Mouse (Mus musculus): ENCODE results near the gene Slc39a5. TPM values are rescaled to one million over a fixed set of nuclear protein-coding genes. Genes with fewer than 3 reads are reported as not detected.

Gene Slc39a5
- polyA plus RNA-seq, 1 experiment, result 0.53 TPM

DNA sequence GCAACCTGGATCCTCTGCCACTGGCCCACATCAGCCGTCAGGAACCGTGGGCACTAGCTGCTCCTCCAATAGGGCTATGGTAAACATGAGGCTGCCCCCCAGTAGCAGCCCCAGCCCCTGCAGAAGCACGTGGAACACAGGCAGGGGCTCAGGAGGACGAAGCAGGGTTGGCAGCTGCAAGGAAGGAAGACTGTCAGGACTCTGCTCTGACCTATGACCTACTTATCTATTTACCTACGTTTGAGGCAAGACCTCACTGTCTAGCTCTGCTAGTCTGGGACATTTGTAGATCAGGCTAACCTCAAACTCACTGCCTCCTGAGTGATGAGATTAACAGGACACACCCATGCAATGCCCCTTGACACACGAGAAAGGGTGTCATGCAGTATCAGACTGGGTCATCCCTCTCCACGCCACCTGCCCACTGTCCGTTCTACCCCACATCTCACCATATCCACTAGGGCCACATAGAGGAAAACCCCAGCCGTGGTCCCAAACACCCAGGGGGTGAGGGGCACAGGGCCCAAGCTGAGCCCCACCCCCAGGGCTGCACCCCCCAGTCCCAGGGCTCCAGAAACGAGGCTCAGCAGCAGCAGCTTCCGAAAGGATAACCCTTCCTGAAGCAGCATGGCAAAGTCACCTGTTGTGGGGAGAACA is 4.9 kb downstream of the Slc39a5 start:
- no peaks in the 10 kb centered on the region for H3K27me3 ChIP-seq (ENCODE audit: control insufficient read depth, insufficient read depth, low read length)
- TF ChIP-seq POLR2A (IDR thresholded peaks at IDR 0.05; ENCODE audit: control insufficient read depth, extremely low read depth, insufficient read depth, low read length, poor library complexity) (no peak), CTCF (IDR thresholded peaks at IDR 0.05; ENCODE audit: borderline replicate concordance, control insufficient read depth, extremely low read depth, insufficient read depth, low read length, poor library complexity) (no peak)
- peaks cover 18% of the 10 kb centered on the region for H3K36me3 ChIP-seq (ENCODE audit: control insufficient read depth, insufficient read depth, low read length)
- DNase-seq, result no peak
- 0 out of 2 replicates have a peak, but pooled peaks cover 2% of the 10 kb centered on the region for H3K4me1 ChIP-seq (replicated peaks; ENCODE audit: control insufficient read depth, insufficient read depth, low read length)
- no peak overlapping the region for H3K27ac ChIP-seq (ENCODE audit: control insufficient read depth, insufficient read depth, low read length)
- 88% methylated on average over 11 of the region's 11 CpGs for WGBS
- H3K4me3 ChIP-seq (ENCODE audit: control insufficient read depth, insufficient read depth, low read length), result no peak overlapping the region

DNA sequence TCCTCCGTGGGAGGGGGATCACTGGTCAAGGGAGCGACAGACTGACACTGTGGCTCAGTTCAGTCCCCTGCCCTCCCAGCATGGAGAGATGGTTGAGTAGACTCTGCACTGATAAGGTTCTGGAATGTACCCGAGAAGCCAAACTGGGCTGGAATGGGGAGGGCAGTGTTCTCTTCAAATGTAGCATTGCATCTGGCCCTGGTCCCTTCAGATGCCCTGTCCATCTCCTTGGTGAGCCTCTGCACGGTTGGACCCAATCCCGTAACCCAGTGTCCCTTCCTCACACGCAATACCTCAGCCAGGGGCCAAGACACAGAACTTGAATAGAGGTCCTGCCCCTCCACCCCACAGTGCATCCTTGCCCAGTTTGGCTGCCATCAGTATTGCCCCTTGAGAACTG is 9.2 kb downstream of the Slc39a5 start:
- no peaks in the 10 kb centered on the region for H3K4me1 ChIP-seq (replicated peaks; ENCODE audit: control insufficient read depth, insufficient read depth, low read length)
- no peaks in the 10 kb centered on the region for H3K27me3 ChIP-seq (ENCODE audit: control insufficient read depth, insufficient read depth, low read length)
- 90% methylated on average over 6 of the region's 6 CpGs for WGBS
- H3K27ac ChIP-seq (ENCODE audit: control insufficient read depth, insufficient read depth, low read length), result no peak overlapping the region
- no peak for DNase-seq
- H3K4me3 ChIP-seq (ENCODE audit: control insufficient read depth, insufficient read depth, low read length), result no peak overlapping the region
- peaks cover 60% of the 10 kb centered on the region for H3K36me3 ChIP-seq (ENCODE audit: control insufficient read depth, insufficient read depth, low read length)
- TF ChIP-seq CTCF (IDR thresholded peaks at IDR 0.05; ENCODE audit: borderline replicate concordance, control insufficient read depth, extremely low read depth, insufficient read depth, low read length, poor library complexity) (no peak), POLR2A (IDR thresholded peaks at IDR 0.05; ENCODE audit: control insufficient read depth, extremely low read depth, insufficient read depth, low read length, poor library complexity) (no peak)

DNA sequence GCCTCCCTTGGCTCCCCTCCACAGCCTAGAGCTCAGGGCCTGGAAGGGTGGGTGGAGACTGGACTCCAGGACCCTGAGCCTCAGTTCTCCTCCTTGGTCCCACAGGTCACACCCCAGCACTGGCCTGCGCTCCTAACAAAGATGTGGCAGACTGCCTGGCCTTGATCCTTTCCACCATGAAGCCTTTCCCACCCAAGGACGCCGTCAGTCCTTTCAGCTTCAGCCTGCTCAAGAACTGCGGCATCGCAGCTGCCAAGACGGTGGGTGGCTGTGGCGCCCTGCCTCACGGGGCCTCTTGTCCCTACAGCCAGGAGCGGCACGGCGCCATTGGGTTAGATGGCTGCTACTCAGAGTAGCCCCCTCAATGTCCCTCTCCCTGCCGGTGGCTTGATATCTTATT is 10.7 kb downstream of the Slc39a5 start:
- H3K4me1 ChIP-seq (replicated peaks; ENCODE audit: control insufficient read depth, insufficient read depth, low read length), result no peaks in the 10 kb centered on the region
- peaks cover 67% of the 10 kb centered on the region for H3K36me3 ChIP-seq (ENCODE audit: control insufficient read depth, insufficient read depth, low read length)
- 95% methylated on average over 12 of the region's 12 CpGs for WGBS
- DNase-seq, result no peak
- H3K4me3 ChIP-seq (ENCODE audit: control insufficient read depth, insufficient read depth, low read length), result no peak overlapping the region
- no peaks in the 10 kb centered on the region for H3K27me3 ChIP-seq (ENCODE audit: control insufficient read depth, insufficient read depth, low read length)
- no peak overlapping the region for H3K27ac ChIP-seq (ENCODE audit: control insufficient read depth, insufficient read depth, low read length)
- no peak for TF ChIP-seq CTCF (IDR thresholded peaks at IDR 0.05; ENCODE audit: borderline replicate concordance, control insufficient read depth, extremely low read depth, insufficient read depth, low read length, poor library complexity)
- no peak for TF ChIP-seq POLR2A (IDR thresholded peaks at IDR 0.05; ENCODE audit: control insufficient read depth, extremely low read depth, insufficient read depth, low read length, poor library complexity)

DNA sequence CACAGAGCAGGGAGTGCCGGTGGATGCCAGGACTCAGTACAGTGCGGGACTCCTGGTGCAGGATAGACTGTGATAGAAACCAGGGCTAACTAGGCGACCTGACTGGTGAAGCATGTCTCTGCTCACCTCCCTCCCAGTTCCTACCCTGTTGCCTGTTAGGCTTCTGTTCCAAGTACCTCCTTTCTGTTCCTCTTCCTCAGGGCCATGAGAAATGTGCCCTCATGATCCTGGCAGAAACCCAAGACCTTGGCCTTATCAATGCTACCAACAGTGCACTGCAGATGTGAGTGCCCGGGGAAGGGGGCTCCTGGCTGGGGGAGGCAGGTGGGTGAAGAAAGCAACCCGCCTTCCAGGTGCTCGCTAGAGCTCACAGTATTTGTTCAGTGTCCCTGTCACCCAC is 11.5 kb downstream of the Slc39a5 start:
- no peak for DNase-seq
- no peak overlapping the region for H3K27ac ChIP-seq (ENCODE audit: control insufficient read depth, insufficient read depth, low read length)
- H3K36me3 ChIP-seq (ENCODE audit: control insufficient read depth, insufficient read depth, low read length), result peaks cover 74% of the 10 kb centered on the region
- TF ChIP-seq CTCF (IDR thresholded peaks at IDR 0.05; ENCODE audit: borderline replicate concordance, control insufficient read depth, extremely low read depth, insufficient read depth, low read length, poor library complexity) (no peak), POLR2A (IDR thresholded peaks at IDR 0.05; ENCODE audit: control insufficient read depth, extremely low read depth, insufficient read depth, low read length, poor library complexity) (no peak)
- H3K27me3 ChIP-seq (ENCODE audit: control insufficient read depth, insufficient read depth, low read length), result no peaks in the 10 kb centered on the region
- no peaks in the 10 kb centered on the region for H3K4me1 ChIP-seq (replicated peaks; ENCODE audit: control insufficient read depth, insufficient read depth, low read length)
- WGBS, result 93% methylated on average over 6 of the region's 6 CpGs
- no peak overlapping the region for H3K4me3 ChIP-seq (ENCODE audit: control insufficient read depth, insufficient read depth, low read length)

DNA sequence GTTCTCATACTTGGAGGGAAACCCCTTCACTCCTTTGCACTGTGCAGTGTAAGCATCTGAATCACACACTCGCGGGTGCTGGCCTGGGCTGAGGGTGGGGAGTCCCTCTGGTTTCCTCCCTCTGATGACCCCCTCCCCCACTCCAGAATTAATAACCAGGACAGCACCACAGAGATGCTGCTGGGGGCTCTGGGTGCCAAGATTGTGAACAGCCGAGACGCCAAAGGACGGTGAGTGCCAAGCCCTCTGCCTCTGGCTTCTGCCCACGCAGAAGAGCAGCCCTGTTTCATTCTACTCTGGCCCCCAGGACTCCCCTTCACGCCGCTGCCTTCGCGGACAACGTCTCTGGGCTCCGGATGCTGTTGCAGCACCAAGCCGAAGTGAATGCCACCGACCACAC is 12.1 kb downstream of the Slc39a5 start:
- DNase-seq, result no peak
- H3K4me3 ChIP-seq (ENCODE audit: control insufficient read depth, insufficient read depth, low read length), result no peak overlapping the region
- TF ChIP-seq POLR2A (IDR thresholded peaks at IDR 0.05; ENCODE audit: control insufficient read depth, extremely low read depth, insufficient read depth, low read length, poor library complexity) (no peak), CTCF (IDR thresholded peaks at IDR 0.05; ENCODE audit: borderline replicate concordance, control insufficient read depth, extremely low read depth, insufficient read depth, low read length, poor library complexity) (no peak)
- WGBS, result 92% methylated on average over 14 of the region's 14 CpGs
- no peaks in the 10 kb centered on the region for H3K4me1 ChIP-seq (replicated peaks; ENCODE audit: control insufficient read depth, insufficient read depth, low read length)
- H3K27me3 ChIP-seq (ENCODE audit: control insufficient read depth, insufficient read depth, low read length), result no peaks in the 10 kb centered on the region
- peaks cover 80% of the 10 kb centered on the region for H3K36me3 ChIP-seq (ENCODE audit: control insufficient read depth, insufficient read depth, low read length)
- H3K27ac ChIP-seq (ENCODE audit: control insufficient read depth, insufficient read depth, low read length), result no peak overlapping the region

DNA sequence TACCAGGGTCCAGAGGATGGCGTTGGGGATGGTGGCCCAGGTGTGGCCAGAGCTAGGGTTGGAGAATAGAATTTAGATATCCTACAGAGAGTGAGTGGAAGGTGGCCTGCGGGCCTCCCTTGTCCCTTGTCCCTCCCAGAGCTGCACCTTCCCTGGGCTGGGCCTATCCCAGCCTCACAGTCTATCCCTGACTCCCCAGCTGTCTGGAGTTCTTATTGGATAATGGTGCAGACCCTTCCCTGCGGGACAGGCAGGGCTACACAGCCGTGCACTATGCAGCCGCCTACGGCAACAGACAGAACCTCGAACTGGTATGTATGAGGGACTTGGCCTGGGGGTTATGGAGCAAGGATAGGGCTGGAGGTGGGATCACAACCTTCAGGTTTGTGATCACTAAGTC is 15.1 kb downstream of the Slc39a5 start:
- WGBS, result 98% methylated on average over 7 of the region's 7 CpGs
- Histone ChIP-seq H3K4me3 (ENCODE audit: control insufficient read depth, insufficient read depth, low read length) (no peak overlapping the region), H3K27ac (ENCODE audit: control insufficient read depth, insufficient read depth, low read length) (no peak overlapping the region), H3K27me3 (ENCODE audit: control insufficient read depth, insufficient read depth, low read length) (no peaks in the 10 kb centered on the region), H3K36me3 (ENCODE audit: control insufficient read depth, insufficient read depth, low read length) (peaks cover 85% of the 10 kb centered on the region), H3K4me1 (replicated peaks; ENCODE audit: control insufficient read depth, insufficient read depth, low read length) (no peaks in the 10 kb centered on the region)
- no peak for TF ChIP-seq CTCF (IDR thresholded peaks at IDR 0.05; ENCODE audit: borderline replicate concordance, control insufficient read depth, extremely low read depth, insufficient read depth, low read length, poor library complexity)
- no peak for TF ChIP-seq POLR2A (IDR thresholded peaks at IDR 0.05; ENCODE audit: control insufficient read depth, extremely low read depth, insufficient read depth, low read length, poor library complexity)
- DNase-seq, result no peak

DNA sequence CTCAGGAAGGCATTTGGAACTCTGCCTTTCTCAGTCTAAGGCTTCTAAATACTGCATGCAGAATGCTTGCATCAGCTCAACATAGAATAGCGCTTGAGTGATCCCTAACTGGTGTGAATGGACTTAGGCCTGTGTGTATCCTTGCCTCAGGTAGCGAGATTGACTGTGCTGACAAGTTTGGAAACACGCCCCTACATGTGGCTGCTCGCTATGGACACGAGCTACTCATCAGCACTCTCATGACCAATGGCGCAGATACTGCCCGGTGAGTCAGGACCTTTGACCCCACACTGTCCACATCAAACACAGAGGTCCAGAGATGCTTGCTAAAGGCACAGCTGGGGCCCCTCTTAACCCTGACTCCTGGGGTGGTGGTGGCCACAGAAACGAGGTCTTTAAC is 18.5 kb downstream of the Slc39a5 start:
- no peaks in the 10 kb centered on the region for H3K27me3 ChIP-seq (ENCODE audit: control insufficient read depth, insufficient read depth, low read length)
- no peak for TF ChIP-seq POLR2A (IDR thresholded peaks at IDR 0.05; ENCODE audit: control insufficient read depth, extremely low read depth, insufficient read depth, low read length, poor library complexity)
- no peak for TF ChIP-seq CTCF (IDR thresholded peaks at IDR 0.05; ENCODE audit: borderline replicate concordance, control insufficient read depth, extremely low read depth, insufficient read depth, low read length, poor library complexity)
- H3K4me1 ChIP-seq (replicated peaks; ENCODE audit: control insufficient read depth, insufficient read depth, low read length), result peaks cover 12% of the 10 kb centered on the region
- 96% methylated on average over 8 of the region's 8 CpGs for WGBS
- H3K27ac ChIP-seq (ENCODE audit: control insufficient read depth, insufficient read depth, low read length), result no peak overlapping the region
- no peak overlapping the region for H3K4me3 ChIP-seq (ENCODE audit: control insufficient read depth, insufficient read depth, low read length)
- peaks cover 53% of the 10 kb centered on the region for H3K36me3 ChIP-seq (ENCODE audit: control insufficient read depth, insufficient read depth, low read length)
- DNase-seq, result no peak
